Mouse (Mus musculus) ES-E14 (cell line): ENCODE data around the gene Ppm1k.

ENCODE experiments used
- CHD2 ChIP-seq: IDR thresholded peaks from 2 replicates; pipeline ENCODE4 v1.6.1; 2014; ENCODE audit warnings: mild to moderate bottlenecking, low read depth, low read length, inconsistent platforms
- HCFC1 ChIP-seq: IDR thresholded peaks from 2 replicates; pipeline ENCODE4 v1.6.1; 2012; ENCODE audit warnings: low read length, inconsistent platforms, borderline replicate concordance; ENCODE audit not compliant: insufficient read depth
- MAFK ChIP-seq: IDR thresholded peaks from 2 replicates; pipeline ENCODE4 v1.6.1; 2014; ENCODE audit warnings: mild to moderate bottlenecking, low read depth, low read length, inconsistent platforms; ENCODE audit not compliant: insufficient read depth
- ZC3H11A ChIP-seq: IDR thresholded peaks from 2 replicates; pipeline ENCODE4 v1.6.1; 2012; ENCODE audit warnings: low read depth, mild to moderate bottlenecking, inconsistent platforms, low read length, borderline replicate concordance
- ZNF384 ChIP-seq: IDR thresholded peaks from 2 replicates; pipeline ENCODE4 v1.6.1; 2012; ENCODE audit warnings: low read depth, low read length, inconsistent platforms

DNA sequence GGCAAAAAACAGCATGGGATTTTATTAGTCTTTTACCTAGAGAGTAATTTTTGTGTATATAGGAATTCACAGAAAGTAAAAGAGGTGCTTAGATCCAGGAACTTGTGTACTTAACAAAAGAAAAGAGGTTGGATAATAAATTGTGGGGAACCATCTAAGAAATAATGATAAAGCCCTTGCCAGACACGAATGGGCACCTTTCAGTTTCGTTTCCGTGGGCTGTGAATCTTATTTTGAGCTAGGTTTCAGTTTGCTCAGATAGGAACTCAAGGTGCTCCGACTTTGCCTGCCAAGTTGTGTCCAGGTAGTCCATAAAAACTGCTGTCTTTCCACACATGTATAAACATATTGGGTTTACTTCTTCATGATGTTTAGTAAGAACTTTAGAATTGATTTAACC lies 47.1 kb upstream of the Ppm1k start:
- TF ChIP-seq HCFC1: no peak
- TF ChIP-seq ZC3H11A: no peak
- no peak for TF ChIP-seq CHD2
- TF ChIP-seq ZNF384: no peak
- no peak for TF ChIP-seq MAFK
